Mouse (Mus musculus) heart, adult 11 months (tissue): ENCODE data around the gene Hoxa7.
A peak's percentile ranks its signal among the peaks of the same experiment; 100 is the strongest.

Experiments used
- DNase-seq: peaks from one replicate; pipeline ENCODE4 v3.0.0; 2022

The Hoxa7 gene

GRCm38 (mm10) chr6:52221337-52221992 is at the start of gene Hoxa7:
Gene Hoxa7 (minus strand): TSS chr6:52221854.
- peak; percentile 97 for DNase-seq

- DNase-seq, result peak; percentile 88
These were observed 49.1 kb upstream of the Hoxa7 start for GRCm38 (mm10) chr6:52270494-52271480.

- peak; percentile 77 for DNase-seq
These were observed 47.1 kb upstream of the Hoxa7 start for GRCm38 (mm10) chr6:52268756-52269155.

- no peak for DNase-seq
These were observed 46.7 kb upstream of the Hoxa7 start for GRCm38 (mm10) chr6:52268341-52268740.

GRCm38 (mm10) chr6:52267691-52268090 is 46.0 kb upstream of the Hoxa7 start:
- DNase-seq, result no peak

GRCm38 (mm10) chr6:52267221-52267620 is 45.6 kb upstream of the Hoxa7 start:
- DNase-seq, result no peak

- DNase-seq, result peak; percentile 53
These were observed 45.0 kb upstream of the Hoxa7 start for GRCm38 (mm10) chr6:52266666-52266985.

GRCm38 (mm10) chr6:52265913-52266665 is 44.4 kb upstream of the Hoxa7 start:
- DNase-seq, result peak; percentile 75

GRCm38 (mm10) chr6:52265306-52265912 is 43.8 kb upstream of the Hoxa7 start:
- peak; percentile 80 for DNase-seq

- DNase-seq, result peak; percentile 70
These were observed 42.6 kb upstream of the Hoxa7 start for GRCm38 (mm10) chr6:52264106-52264790.

GRCm38 (mm10) chr6:52263321-52263585 is 41.6 kb upstream of the Hoxa7 start:
- DNase-seq, result peak; percentile 86

- DNase-seq, result no peak
These were observed 41.0 kb upstream of the Hoxa7 start for GRCm38 (mm10) chr6:52262463-52263320.

GRCm38 (mm10) chr6:52261751-52262462 is 40.3 kb upstream of the Hoxa7 start:
- peak; percentile 88 for DNase-seq

- DNase-seq, result peak; percentile 88
These were observed 39.3 kb upstream of the Hoxa7 start, which contains the start of gene Hoxa13 for GRCm38 (mm10) chr6:52260654-52261575. Gene Hoxa13 (minus strand): TSS chr6:52260880.

- DNase-seq, result peak; percentile 89
These were observed 38.2 kb upstream of the Hoxa7 start for GRCm38 (mm10) chr6:52259811-52260261.

GRCm38 (mm10) chr6:52259081-52259790 is 37.6 kb upstream of the Hoxa7 start:
- DNase-seq, result peak; percentile 82

GRCm38 (mm10) chr6:52256956-52257355 is 35.3 kb upstream of the Hoxa7 start:
- peak; percentile 94 for DNase-seq
